Mouse (Mus musculus) liver, postnatal 0 days (tissue): Measurements from ENCODE around the gene Plk1.

Experiments
- CTCF ChIP-seq: sonication (generic); IDR thresholded peaks from 2 replicates; pipeline ENCODE4 v1.5.1; 2016; ENCODE audit warnings: antibody characterized with exemption, low read depth
- EP300 ChIP-seq: IDR thresholded peaks from 2 replicates; pipeline ENCODE4 v1.6.1; 2016; ENCODE audit warnings: antibody characterized with exemption, low read depth, mild to moderate bottlenecking

- peak; percentile 64 for TF ChIP-seq CTCF
- TF ChIP-seq EP300: no peak
Observed at GRCm38 (mm10) chr7:122135070-122135469, 24.2 kb upstream of the Plk1 start.
